In genomic region chr5:111893905-111894311, GRCm38 (mm10) we compare ENCODE assay signal across 8 mouse cellular contexts.
A peak's percentile ranks its signal among the peaks of the same experiment; 100 is the strongest.
DNase-seq lines count a peak whose midpoint lies in the region; ATAC-seq and TF ChIP-seq lines count a peak whose summit lies in the region.

No protein-coding gene starts in this region.

- no peak overlapping the region for H3K27ac ChIP-seq in ES-E14 (ENCODE audit: insufficient read depth, low read depth, low read length, poor library complexity, severe bottlenecking)
- peak overlapping the region; percentile 88 for H3K27ac ChIP-seq in hindbrain, embryonic 10.5 days
- peak overlapping the region; percentile 23; the same call in 1 of the 2 replicates for H3K27ac ChIP-seq in layer of hippocampus, adult 2 months

- DNase-seq in ES-E14 (ENCODE audit: low read depth, low spot score) = peak; percentile 54
- peak; percentile 11 for DNase-seq in cerebellum, adult 9-11 months
- DNase-seq in frontal cortex, adult 2 months (ENCODE audit: extremely low spot score in 1 of 2, low spot score in 1 of 2) = peak; percentile 17 to 60
- DNase-seq in hindbrain, embryonic 10.5 days (ENCODE audit: low spot score) = peak; percentile 83
- peak; percentile 50 to 63 for DNase-seq in layer of hippocampus, adult 2 months (ENCODE audit: low spot score in 2 of 2)
- DNase-seq in lung, postnatal 10 days = peak; percentile 88
- DNase-seq in right cerebral cortex, adult 2 months (ENCODE audit: low spot score in 2 of 2) = peak; percentile 39 to 51

- in situ Hi-C loops in ES-E14 (cut with MboI; ENCODE audit: low sequenced_read_pairs in 2 of 2, unreplicated experiment in 2 of 2) = no loop called here

- WGBS in hindbrain, embryonic 10.5 days = 2% methylated on average over 11 of the region's 11 CpGs

- no peak for ATAC-seq in megakaryocyte progenitor cell, adult 5-6 weeks (replicated peaks; ENCODE audit: poor library complexity)

- peaks cover 0 to 9% of the 10 kb centered on the region in 2 experiments; a peak in 1 of 4 replicates for H3K4me1 ChIP-seq in ES-E14 (ENCODE audit: control insufficient read depth in 2 of 2, insufficient read depth in 2 of 2, low read length in 2 of 2, poor library complexity in 1 of 2)
- H3K4me1 ChIP-seq in hindbrain, embryonic 10.5 days (replicated peaks) = peaks cover 69% of the 10 kb centered on the region

- H3K9ac ChIP-seq in ES-E14 (ENCODE audit: insufficient read depth, low read depth, low read length, poor library complexity, severe bottlenecking) = peak overlapping the region; percentile 59; the same call in 1 of the 2 replicates

- H3K36me3 ChIP-seq in ES-E14 (ENCODE audit: control insufficient read depth, insufficient read depth, low read length, poor library complexity, severe bottlenecking) = no peaks in the 10 kb centered on the region
- H3K36me3 ChIP-seq in hindbrain, embryonic 10.5 days = no peaks in the 10 kb centered on the region

- peaks cover 10% of the 10 kb centered on the region; the same call in 1 of the 2 replicates for H3K27me3 ChIP-seq in hindbrain, embryonic 10.5 days (ENCODE audit: insufficient read depth, poor library complexity, severe bottlenecking)

- no peak for TF ChIP-seq CTCF in layer of hippocampus, adult 2 months (conservative IDR thresholded peaks at IDR 0.05)

- peak overlapping the region; percentile 66 to 74 for H3K4me3 ChIP-seq in ES-E14 (ENCODE audit: insufficient read depth in 1 of 2, low read depth in 1 of 2, low read length in 2 of 2, poor library complexity in 1 of 2, severe bottlenecking in 1 of 2)
- peak overlapping the region; percentile 42 for H3K4me3 ChIP-seq in hindbrain, embryonic 10.5 days
- H3K4me3 ChIP-seq in layer of hippocampus, adult 2 months = peak overlapping the region; percentile 1; the same call in 1 of the 2 replicates

- H3K9me3 ChIP-seq in ES-E14 (ENCODE audit: control insufficient read depth, insufficient read depth, low read depth, low read length) = no peaks in the 10 kb centered on the region
- H3K9me3 ChIP-seq in hindbrain, embryonic 10.5 days = no peaks in the 10 kb centered on the region

TF ChIP-seq in ES-E14, 5 proteins besides CTCF, POLR2A, EP300 and RAD21:
- TF ChIP-seq MAFK (IDR thresholded peaks at IDR 0.05; ENCODE audit: insufficient read depth, low read depth, low read length) (no peak), HCFC1 (IDR thresholded peaks at IDR 0.05; ENCODE audit: borderline replicate concordance, insufficient read depth, low read length) (no peak)

Comparison
In these comparisons a context has a peak if more than half of its experiments do, and no peak if none do; other contexts are left out.
1. DNase-seq: peak in every context shown above with its lines; median percentile 88 in lung, postnatal 10 days; 83 in hindbrain, embryonic 10.5 days; 56 in layer of hippocampus, adult 2 months; 54 in ES-E14; 45 in right cerebral cortex, adult 2 months; 38 in frontal cortex, adult 2 months; 11 in cerebellum, adult 9-11 months.
2. H3K4me3 ChIP-seq: peak in every context shown above with its lines; median percentile 70 in ES-E14; 42 in hindbrain, embryonic 10.5 days; 1 in layer of hippocampus, adult 2 months.